Mouse (Mus musculus): ENCODE measurements at regions not wholly inside any gene's neighbourhood (a gene's known extent, or its start where the extent isn't known, plus 50 kb on each side); places are given as distances from the start of the nearest gene placed in this dataset.

GRCm38 (mm10) chr5:111829891-111830290, 96.2 kb downstream of the Gm26897 start:
- H3K4me3 ChIP-seq (ENCODE audit: insufficient read depth, low read depth, low read length), result no peak overlapping the region
- no peaks in the 10 kb centered on the region for H3K27me3 ChIP-seq (replicated peaks; ENCODE audit: control insufficient read depth, insufficient read depth, low read length)
- 83% methylated on average over 6 of the region's 6 CpGs for WGBS
- H3K27ac ChIP-seq (ENCODE audit: insufficient read depth, low read depth, low read length), result no peak overlapping the region
- no peaks in the 10 kb centered on the region for H3K36me3 ChIP-seq (ENCODE audit: control insufficient read depth, insufficient read depth, low read length)
- no peak for DNase-seq
- H3K4me1 ChIP-seq (ENCODE audit: control insufficient read depth, insufficient read depth, low read length), result no peaks in the 10 kb centered on the region
- TF ChIP-seq CTCF (conservative IDR thresholded peaks at IDR 0.05; ENCODE audit: insufficient read depth, insufficient read length, low read depth, low read length), result no peak
- TF ChIP-seq POLR2A (IDR thresholded peaks at IDR 0.05; ENCODE audit: low read depth, low read length), result no peak

GRCm38 (mm10) chr5:111835737-111836667, 102.3 kb downstream of the Gm26897 start:
- no peak overlapping the region for H3K27ac ChIP-seq (ENCODE audit: insufficient read depth, low read depth, low read length)
- H3K27me3 ChIP-seq (replicated peaks; ENCODE audit: control insufficient read depth, insufficient read depth, low read length), result no peaks in the 10 kb centered on the region
- TF ChIP-seq POLR2A (IDR thresholded peaks at IDR 0.05; ENCODE audit: low read depth, low read length) (no peak), CTCF (conservative IDR thresholded peaks at IDR 0.05; ENCODE audit: insufficient read depth, insufficient read length, low read depth, low read length) (no peak)
- H3K36me3 ChIP-seq (ENCODE audit: control insufficient read depth, insufficient read depth, low read length), result no peaks in the 10 kb centered on the region
- H3K4me1 ChIP-seq (ENCODE audit: control insufficient read depth, insufficient read depth, low read length), result no peaks in the 10 kb centered on the region
- no peak for DNase-seq
- no peak overlapping the region for H3K4me3 ChIP-seq (ENCODE audit: insufficient read depth, low read depth, low read length)
- 37% methylated on average over 17 of the region's 17 CpGs for WGBS

- H3K27me3 ChIP-seq (replicated peaks; ENCODE audit: control insufficient read depth, insufficient read depth, low read length), result no peaks in the 10 kb centered on the region
- H3K4me1 ChIP-seq (ENCODE audit: control insufficient read depth, insufficient read depth, low read length), result no peaks in the 10 kb centered on the region
- H3K36me3 ChIP-seq (ENCODE audit: control insufficient read depth, insufficient read depth, low read length), result no peaks in the 10 kb centered on the region
- WGBS, result 29% methylated on average over 14 of the region's 14 CpGs
- no peak overlapping the region for H3K27ac ChIP-seq (ENCODE audit: insufficient read depth, low read depth, low read length)
- H3K4me3 ChIP-seq (ENCODE audit: insufficient read depth, low read depth, low read length), result no peak overlapping the region
- TF ChIP-seq CTCF (conservative IDR thresholded peaks at IDR 0.05; ENCODE audit: insufficient read depth, insufficient read length, low read depth, low read length), result no peak
- TF ChIP-seq POLR2A (IDR thresholded peaks at IDR 0.05; ENCODE audit: low read depth, low read length), result no peak
- no peak for DNase-seq
Observed at GRCm38 (mm10) chr5:111836668-111837234, 103.0 kb downstream of the Gm26897 start.

GRCm38 (mm10) chr5:111842461-111842860, 108.7 kb downstream of the Gm26897 start:
- Histone ChIP-seq H3K4me1 (ENCODE audit: control insufficient read depth, insufficient read depth, low read length) (no peaks in the 10 kb centered on the region), H3K27ac (ENCODE audit: insufficient read depth, low read depth, low read length) (no peak overlapping the region), H3K4me3 (ENCODE audit: insufficient read depth, low read depth, low read length) (no peak overlapping the region; the same call in 1 of the 2 replicates), H3K36me3 (ENCODE audit: control insufficient read depth, insufficient read depth, low read length) (no peaks in the 10 kb centered on the region), H3K27me3 (replicated peaks; ENCODE audit: control insufficient read depth, insufficient read depth, low read length) (no peaks in the 10 kb centered on the region)
- TF ChIP-seq CTCF (conservative IDR thresholded peaks at IDR 0.05; ENCODE audit: insufficient read depth, insufficient read length, low read depth, low read length) (no peak), POLR2A (IDR thresholded peaks at IDR 0.05; ENCODE audit: low read depth, low read length) (no peak)
- WGBS, result 14% methylated on average over 17 of the region's 17 CpGs
- DNase-seq, result peak; percentile 4

- 46% methylated on average over 17 of the region's 17 CpGs for WGBS
- DNase-seq, result no peak
- TF ChIP-seq POLR2A (IDR thresholded peaks at IDR 0.05; ENCODE audit: low read depth, low read length) (no peak), CTCF (conservative IDR thresholded peaks at IDR 0.05; ENCODE audit: insufficient read depth, insufficient read length, low read depth, low read length) (no peak)
- Histone ChIP-seq H3K27ac (ENCODE audit: insufficient read depth, low read depth, low read length) (no peak overlapping the region), H3K27me3 (replicated peaks; ENCODE audit: control insufficient read depth, insufficient read depth, low read length) (no peaks in the 10 kb centered on the region), H3K36me3 (ENCODE audit: control insufficient read depth, insufficient read depth, low read length) (no peaks in the 10 kb centered on the region), H3K4me1 (ENCODE audit: control insufficient read depth, insufficient read depth, low read length) (no peaks in the 10 kb centered on the region), H3K4me3 (ENCODE audit: insufficient read depth, low read depth, low read length) (no peak overlapping the region)
Observed at GRCm38 (mm10) chr5:111843622-111844239, 110.0 kb downstream of the Gm26897 start.

GRCm38 (mm10) chr5:111844528-111844927, 110.8 kb downstream of the Gm26897 start:
- 52% methylated on average over 3 of the region's 3 CpGs for WGBS
- Histone ChIP-seq H3K27me3 (replicated peaks; ENCODE audit: control insufficient read depth, insufficient read depth, low read length) (no peaks in the 10 kb centered on the region), H3K27ac (ENCODE audit: insufficient read depth, low read depth, low read length) (no peak overlapping the region)

GRCm38 (mm10) chr5:111848917-111849316, 115.2 kb downstream of the Gm26897 start:
- TF ChIP-seq POLR2A (IDR thresholded peaks at IDR 0.05; ENCODE audit: low read depth, low read length) (no peak), CTCF (conservative IDR thresholded peaks at IDR 0.05; ENCODE audit: insufficient read depth, insufficient read length, low read depth, low read length) (no peak)
- DNase-seq, result no peak
- no peak overlapping the region for H3K27ac ChIP-seq (ENCODE audit: insufficient read depth, low read depth, low read length)
- H3K27me3 ChIP-seq (replicated peaks; ENCODE audit: control insufficient read depth, insufficient read depth, low read length), result no peaks in the 10 kb centered on the region
- 86% methylated on average over 8 of the region's 10 CpGs for WGBS
- H3K4me3 ChIP-seq (ENCODE audit: insufficient read depth, low read depth, low read length), result no peak overlapping the region
- H3K4me1 ChIP-seq (ENCODE audit: control insufficient read depth, insufficient read depth, low read length), result no peaks in the 10 kb centered on the region
- no peaks in the 10 kb centered on the region for H3K36me3 ChIP-seq (ENCODE audit: control insufficient read depth, insufficient read depth, low read length)

More at GRCm38 (mm10) chr5:111844528-111844927, 110.8 kb downstream of the Gm26897 start:
- H3K36me3 ChIP-seq (ENCODE audit: control insufficient read depth, insufficient read depth, low read length), result no peaks in the 10 kb centered on the region
- no peak overlapping the region for H3K4me3 ChIP-seq (ENCODE audit: insufficient read depth, low read depth, low read length)
- DNase-seq, result no peak
- TF ChIP-seq CTCF (conservative IDR thresholded peaks at IDR 0.05; ENCODE audit: insufficient read depth, insufficient read length, low read depth, low read length) (no peak), POLR2A (IDR thresholded peaks at IDR 0.05; ENCODE audit: low read depth, low read length) (no peak)
- H3K4me1 ChIP-seq (ENCODE audit: control insufficient read depth, insufficient read depth, low read length), result no peaks in the 10 kb centered on the region

Measured in kidney, adult 2 months (tissue).